Mouse (Mus musculus) embryo, embryonic 11 days (tissue): ENCODE measurements at regions not wholly inside any gene's neighbourhood (a gene's known extent, or its start where the extent isn't known, plus 50 kb on each side); places are given as distances from the start of the nearest gene placed in this dataset.
"Not testable (repeated sequence)": the region's sequence is repeated elsewhere in the genome, so short reads cannot be mapped to it uniquely, and the experiment has no call there.

Source experiments
- DNase-seq: peaks from one replicate; pipeline ENCODE4 v3.0.0-alpha.2; 2015

DNA sequence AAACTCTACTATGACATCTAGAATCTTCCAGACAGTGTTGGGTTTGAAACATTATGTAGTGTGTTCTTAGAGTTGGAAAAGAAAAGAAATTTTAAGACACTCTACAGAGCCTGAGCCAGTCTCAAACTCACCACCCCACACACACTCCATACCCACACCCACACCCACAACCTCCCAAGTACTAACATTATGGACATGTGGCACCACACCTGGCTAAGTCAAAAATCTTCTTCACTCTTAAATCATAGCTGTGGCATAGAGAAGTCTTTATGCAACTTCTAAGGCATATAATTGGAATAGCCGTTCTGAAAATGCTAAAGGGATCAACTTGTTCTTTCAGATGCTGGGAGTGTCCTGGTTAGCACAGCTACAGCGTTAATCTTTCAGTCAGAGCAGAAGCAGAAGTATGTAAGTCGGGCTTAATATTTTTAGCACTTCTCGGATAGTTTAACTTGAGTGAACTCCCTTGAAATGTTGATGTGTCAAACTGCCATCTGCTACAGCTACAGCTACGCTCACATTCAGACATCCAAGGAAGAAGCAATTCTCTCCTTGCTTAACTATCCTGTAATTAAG is 68.6 kb upstream of the Creb1 start:
- DNase-seq = no peak

DNA sequence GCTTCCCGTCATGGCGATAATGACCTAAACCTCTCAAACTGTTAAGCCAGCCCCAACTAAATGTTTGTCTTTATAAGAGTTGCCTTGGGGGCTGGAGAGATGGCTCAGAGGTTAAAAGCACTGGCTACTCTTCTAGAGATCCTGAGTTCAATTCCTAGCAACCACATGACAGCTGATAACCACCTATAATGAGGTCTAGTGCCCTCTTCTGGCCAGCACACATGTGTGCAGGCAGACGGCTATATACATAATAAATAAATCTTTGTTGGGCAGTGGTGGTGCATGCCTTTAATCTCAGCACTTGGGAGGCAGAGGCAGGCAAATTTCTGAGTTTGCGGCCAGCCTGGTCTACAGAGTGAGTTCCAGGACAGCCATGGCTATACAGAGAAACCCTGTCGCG is 70.8 kb upstream of the Creb1 start:
- DNase-seq = not testable (repeated sequence)

DNA sequence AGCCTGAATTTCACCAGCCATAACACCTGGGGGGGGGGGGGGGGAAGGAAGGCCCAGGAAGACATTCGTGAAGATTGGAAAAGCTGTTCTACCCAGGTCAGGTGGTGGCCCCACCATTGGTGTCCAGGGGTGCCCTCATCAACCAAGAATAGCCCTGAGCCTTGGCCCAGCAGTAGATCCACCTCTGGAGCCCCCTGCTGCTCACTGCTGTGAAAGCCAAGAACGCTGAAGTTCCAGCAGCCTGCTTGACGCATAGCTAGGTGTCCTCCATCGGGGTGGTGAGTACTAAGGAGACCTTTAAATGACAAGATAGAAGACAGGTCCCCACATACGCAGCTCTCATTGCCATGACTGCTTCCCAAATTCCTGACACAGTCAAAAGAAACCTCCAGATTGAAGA is 74.6 kb upstream of the Creb1 start:
- DNase-seq = no peak

DNA sequence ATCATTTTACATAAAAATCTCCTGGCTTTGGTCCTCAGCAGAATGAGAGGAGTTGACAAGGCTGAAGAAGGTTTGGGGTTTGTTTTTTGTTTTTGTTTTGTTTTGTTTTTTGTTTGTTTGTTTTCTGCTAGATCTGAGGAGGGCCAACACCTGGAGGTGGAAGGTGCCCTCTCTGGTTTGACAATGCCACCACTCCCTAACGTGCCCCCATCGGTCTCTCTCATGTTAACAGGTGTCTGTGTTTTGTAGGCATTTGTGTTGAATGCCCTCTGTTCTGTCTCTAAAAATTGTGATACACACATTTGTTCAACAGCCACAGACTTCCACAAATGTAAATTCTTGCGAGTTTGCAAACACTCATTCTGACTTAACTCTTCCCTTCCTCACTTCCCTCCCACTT is 83.3 kb upstream of the Creb1 start:
- no peak for DNase-seq

DNA sequence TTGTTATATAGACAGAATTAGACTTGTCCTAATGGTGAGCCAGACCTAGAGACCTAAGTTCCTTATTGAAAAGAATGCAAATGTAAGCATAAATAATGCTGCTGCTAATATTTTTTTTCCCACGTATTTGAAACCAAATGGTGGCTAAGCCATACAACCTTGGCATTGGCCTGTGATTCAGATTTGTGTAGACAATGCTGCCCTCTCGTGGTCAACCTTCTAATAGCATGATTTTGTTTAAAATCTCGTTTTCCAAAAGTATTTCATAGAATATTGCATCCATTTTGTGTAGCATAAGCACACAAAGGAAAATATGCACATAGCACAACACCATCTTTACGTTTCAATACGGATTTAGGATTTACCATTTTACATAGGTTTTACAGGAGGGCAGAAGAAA is 84.4 kb upstream of the Creb1 start:
- peak; percentile 78 for DNase-seq

DNA sequence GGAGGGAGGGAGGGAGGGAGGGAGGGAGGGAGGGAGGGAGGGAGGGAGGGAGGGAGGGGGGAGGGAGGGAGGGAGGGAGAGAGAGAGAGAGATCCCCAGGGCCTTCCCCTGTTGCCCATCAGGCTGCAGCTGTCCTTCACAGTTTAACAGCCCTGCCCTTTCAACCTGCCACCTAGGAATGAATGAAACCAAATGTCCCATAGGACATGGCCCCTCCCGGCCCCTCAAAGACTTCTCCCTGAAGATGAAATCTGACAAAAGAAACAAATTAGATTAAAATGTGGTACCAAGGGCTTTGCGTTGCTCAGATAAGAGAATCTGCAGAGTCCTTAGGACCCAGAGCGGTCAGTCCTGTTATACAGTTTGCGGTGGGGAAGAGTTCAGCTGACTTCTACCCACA is 86.0 kb upstream of the Creb1 start:
- DNase-seq = peak; percentile 39

DNA sequence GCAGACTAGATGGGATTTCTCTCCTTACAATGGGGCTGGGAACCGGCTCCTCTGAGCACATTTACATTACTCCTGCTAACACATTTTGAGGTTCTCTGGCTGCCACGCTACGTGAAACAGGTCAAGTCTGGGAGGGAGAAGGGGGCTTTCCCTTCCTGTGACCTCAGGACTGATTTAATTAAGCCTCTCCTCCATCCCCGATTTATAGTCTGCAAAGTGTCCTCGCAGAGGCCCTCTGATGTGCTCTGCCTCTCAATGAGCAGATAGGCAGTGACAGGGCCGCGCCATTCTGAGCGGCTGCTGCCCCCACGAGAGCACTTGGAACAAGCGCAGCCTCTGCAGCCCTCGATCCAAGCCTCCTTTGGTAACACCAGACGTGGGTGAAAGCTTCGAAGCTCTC is 86.5 kb upstream of the Creb1 start:
- peak; percentile 93 for DNase-seq

DNA sequence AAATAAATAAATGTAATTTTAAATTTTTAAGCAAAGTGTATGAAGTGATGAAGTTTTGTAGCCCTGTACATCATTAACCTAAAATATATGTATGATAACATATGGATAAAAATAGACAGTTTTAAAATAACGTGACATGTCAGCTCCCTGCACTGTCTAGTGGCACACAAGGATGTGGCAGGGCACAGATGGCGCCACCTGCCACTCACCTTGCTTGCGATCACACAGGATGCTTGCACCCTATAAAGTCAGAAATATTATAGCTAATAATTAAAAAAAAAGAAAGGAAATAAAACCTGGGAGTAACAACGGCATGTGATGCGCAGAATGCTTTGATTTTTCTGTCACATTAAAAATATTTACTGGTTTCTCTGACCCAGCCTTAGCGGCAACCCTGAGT is 89.0 kb upstream of the Creb1 start:
- DNase-seq = no peak

DNA sequence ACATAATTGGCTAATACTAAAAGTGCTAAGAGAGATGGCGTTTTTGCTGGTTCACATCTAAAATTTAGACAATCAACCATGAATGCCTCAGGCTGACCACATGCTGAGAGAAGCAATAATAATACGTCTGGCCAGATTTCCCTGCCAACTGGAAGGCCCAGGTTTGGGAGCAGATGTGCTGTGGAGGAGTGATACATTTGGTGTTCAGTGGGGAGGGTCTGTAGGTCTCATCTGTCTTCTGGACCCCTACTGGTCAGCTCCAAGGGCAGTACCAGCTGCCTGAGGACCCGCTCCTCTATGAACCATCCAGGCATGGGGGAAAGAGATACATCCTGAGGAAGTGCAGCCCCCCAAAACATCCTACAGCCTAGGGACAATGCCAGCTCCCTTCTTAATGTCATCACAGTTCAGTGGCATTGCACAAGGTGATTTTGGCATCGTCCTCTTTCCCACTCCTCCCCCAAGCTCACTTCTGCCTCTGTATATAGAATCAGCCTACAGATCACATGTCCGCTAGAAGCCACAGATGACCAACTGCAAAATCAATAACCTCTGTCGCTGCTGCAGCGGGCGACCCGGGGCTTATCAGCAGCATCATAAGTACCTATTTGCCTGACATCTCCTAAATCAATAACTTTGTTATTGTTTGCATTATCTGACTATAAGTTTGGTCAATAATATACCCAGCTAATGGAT is 90.1 kb upstream of the Creb1 start:
- DNase-seq = no peak

DNA sequence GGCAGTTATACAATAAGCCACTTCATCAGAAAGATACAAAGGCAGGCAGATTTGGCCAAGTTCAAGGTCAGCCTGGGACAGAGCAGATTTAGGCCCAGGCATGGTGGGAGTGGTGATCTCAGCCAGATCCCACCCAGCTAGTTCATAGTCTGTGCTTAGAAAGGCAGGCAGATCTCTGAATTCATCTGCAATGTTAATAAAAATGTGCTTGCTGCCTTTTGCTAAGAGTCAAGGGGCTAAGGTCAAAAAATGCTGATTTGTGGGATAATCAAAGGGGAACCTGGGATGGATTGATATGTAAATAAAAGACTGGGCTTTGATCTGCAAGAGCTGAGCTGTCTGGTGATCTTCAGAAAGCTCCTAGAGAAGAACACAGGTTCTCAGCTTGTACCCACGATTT is 109.2 kb upstream of the Creb1 start:
- no peak for DNase-seq

DNA sequence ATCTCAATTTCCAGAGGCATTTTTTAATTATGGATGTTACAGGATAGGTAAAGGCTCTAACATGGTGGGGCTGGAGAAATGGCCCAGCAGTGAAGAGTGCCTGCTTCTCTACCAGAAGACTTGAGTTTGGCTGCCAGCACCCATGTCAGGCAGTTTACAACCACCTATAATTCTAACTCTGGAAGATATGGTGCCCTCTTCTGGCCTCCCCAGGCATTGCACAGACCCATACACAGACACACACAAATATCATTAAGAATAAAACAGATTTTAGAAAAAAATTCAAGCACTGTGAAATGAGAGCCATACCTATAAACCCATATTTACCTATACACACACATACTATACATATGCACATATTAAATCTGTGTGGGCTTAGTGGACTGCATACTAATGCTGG is 113.9 kb upstream of the Creb1 start:
- DNase-seq = no peak

DNA sequence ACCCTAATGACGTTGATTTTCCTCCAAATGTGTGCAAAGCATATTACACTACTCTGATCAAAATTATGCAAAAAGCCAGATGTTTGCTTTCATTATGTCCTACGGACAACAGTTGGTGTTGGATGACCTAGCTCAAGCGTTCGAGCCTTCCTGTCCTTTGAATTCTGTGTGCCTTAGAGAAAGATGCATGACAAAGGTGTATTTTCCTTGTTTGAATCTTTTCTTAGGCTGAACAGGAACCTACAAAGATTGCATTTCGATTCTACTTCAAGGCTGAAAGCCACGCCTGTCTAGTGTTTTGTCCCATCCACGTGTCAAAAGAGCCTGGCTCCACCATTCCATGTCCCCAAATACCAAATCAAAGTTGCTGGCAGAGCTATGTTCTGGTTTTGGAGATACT is 116.5 kb upstream of the Creb1 start:
- no peak for DNase-seq

DNA sequence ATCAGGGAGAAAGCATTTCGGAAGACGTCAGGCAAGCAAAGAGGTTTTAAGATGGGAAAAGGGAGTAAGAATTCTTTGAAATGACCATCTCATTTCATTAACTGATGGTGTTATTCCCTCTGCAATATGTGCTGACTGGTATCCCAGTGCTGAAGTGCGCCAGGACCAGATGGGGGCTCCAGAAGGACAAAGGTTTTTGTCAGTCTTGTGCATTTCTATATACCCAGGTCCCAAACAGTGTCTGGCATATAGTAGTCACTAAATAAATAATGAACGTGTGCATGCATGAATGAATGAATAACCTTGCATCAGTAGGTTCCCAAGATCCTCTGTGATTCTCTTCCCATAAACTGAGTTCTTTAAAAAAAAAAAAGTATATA is 119.3 kb upstream of the Creb1 start:
- no peak for DNase-seq

DNA sequence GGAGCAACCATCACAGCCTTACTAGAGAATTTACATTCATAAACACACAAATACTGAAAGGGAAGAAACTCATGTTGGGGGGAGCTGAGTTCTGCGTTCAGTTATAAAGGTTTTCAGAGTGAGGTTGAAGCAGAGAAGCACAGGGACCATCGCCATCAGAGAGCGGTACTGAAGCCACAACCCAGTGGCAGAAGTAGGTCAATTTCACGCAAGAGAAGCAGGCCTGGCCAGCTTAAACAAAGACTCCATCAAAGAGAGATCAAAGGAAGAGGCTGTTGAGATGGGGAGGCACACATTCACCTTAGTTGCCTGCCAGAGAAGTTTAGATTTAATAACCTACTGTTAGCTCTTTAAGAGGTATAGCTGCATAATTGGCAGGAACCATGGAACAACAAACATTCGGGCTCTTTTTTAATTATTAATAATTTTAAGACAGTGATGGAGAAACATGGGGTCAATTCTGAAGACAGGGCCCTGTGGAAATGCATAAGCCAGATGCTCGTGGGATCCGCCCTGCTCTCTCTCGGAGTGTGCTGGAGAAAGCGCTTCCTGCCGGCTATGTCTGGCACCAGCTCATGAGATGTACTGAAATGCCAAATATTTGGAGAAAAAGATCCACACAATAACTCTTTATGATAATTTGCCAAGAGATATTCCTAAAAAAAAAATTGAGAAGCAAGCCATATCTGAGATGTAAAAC is 119.8 kb upstream of the Creb1 start:
- no peak for DNase-seq

DNA sequence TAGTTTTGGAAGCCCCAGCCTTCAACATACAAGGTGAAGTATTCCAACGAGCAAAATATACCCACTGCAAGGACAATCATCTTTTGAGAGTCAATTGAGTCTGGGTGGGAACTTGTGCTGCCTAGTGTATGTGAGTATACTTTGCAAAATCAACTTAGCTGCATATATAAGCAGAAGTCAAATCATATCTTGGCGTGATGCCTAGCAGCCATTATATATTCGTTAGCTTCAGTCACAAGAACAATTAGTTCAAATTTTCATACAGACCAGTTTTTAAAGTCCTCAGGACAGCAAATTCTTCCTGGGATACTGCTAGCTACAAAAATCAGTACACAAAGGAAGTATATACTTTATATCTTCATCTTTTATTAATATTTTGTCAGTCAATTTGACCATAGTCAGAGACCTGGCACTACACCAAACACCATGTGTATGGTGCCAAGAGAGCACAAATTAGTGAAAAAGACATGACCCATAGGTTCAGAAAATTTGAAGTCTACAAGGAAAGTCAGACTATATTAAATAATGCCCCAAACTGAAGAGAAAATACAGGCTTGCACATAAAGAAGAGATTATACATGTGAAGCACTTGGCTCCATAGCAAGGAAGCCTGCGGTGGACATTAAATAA is 120.5 kb upstream of the Creb1 start:
- no peak for DNase-seq

DNA sequence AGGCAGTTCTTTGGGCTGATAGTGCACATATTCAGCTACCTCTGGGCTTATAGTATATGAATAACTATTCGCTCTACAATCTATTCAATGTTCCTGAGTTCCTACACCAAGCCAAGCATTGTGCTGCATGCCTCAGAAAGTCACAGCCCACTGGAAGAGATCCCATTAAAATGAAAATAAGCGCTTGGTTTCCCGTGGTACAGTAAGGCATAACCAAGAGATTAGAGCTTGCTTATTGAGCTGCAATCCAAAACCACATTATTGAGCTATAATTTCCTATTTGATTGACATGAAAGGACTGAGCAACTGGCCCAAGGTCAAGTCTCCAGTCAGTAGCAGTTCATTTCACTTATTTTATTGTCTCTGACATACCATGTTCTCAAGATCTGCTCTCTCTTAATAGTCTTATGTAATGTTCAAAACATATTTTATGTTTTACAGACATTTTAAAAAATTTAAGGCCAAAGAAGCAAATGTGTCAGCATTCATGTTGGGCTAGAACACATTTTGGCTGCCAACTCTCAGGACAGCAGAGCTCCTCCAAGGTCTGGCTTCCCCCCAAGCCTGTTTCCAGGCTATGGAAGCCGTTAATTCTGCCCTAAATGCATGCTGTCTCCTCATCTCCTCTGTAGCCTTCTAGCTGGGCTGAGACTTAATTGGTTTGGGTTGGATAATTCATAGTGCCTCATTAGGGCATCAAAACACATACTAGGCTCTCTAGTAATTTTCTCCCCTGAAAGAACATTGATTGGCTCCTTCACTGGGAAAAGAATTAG is 123.5 kb upstream of the Creb1 start:
- no peak for DNase-seq

DNA sequence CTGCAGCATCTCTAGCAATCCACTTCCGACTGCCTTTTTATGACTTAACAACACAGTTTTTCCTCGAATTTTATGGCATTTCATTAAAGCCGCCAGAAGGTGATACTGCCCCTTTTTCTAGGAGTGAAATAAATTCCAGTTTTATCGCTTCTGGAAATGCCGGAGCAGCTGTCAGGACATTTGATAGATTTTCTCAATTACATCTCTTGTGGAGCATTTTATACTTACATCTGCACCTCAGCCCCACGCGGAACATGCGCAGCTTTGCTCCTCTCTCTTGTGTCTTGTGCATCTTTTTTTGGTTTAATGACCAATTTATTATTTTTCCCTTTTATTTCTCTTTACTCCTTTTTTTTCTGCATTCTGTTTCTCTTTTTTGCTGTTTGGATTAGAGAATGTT is 140.9 kb upstream of the Creb1 start:
- DNase-seq = no peak

DNA sequence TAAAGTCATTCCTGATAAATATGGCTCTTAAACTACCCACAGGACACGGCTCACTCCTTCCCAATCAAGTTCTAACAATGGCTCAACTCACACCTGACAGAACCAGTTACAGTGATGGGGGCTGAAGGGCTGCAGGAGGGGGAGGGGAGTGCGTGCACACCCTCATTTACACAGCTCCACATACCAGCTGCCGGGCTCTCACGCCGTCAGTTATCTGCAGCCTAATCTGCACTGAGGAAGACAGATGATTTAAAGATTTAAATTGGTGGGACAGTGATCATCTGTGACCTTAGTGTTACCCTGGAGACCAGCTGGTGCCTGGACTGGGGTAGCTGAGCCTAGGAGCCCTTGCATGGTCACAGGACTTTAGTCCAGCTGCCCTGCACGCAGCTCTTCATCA is 151.2 kb upstream of the Creb1 start:
- peak; percentile 60 for DNase-seq

DNA sequence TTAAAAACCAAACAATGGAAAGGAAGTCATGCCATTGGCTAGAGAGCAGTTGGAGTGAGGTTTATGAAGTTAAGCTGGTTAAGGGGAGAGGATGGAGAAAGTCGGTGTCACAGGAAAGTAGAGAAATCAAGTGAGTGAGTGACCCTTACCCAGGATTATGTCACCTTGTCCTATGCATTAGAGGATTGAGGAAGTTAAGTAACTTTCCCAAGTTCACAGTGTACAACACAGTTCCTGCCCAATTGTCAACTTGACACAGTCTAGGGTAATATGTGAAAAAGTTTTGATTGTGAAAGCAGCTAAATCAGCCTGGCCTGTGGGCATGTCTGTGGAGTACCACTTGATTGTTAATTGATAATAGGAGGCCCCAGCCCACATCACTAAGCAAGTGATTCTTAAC is 156.0 kb upstream of the Creb1 start:
- not testable (repeated sequence) for DNase-seq

DNA sequence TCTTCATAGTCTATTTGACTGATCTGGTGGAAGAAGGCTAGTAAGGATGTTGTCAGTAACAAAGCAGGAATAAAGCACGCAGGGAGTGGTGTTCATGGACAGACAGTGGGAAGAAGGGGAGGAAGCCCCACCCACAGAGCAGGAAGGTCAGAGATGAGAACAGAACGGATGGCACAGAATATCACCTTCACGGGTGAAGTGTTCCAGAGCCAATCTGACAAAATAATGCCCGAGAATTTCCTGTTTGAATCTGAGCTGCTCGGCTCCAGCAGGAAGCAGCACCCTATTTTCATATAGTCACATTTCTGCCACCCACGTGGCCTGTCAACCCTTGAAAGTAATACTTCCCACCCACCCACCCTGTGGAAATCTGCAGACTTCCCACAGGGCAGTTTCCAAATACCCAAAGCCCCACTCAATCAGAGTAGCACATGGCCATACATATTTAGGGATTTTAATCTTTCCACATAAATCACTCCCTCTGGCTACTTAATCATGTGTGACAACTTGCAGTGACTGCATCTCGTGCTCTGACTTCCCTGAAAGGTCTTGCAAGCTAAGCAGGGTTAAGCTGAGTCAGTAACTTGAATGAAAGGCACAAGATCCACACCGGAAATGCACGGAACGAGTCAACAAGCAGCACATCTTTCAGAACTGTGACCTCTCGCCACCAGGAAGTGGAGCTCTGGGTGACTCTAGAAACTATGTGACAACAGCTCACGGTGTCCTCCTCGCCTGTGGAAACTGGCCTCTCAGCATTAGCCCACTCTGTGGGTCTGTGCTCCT is 158.0 kb upstream of the Creb1 start:
- DNase-seq = peak; percentile 28

DNA sequence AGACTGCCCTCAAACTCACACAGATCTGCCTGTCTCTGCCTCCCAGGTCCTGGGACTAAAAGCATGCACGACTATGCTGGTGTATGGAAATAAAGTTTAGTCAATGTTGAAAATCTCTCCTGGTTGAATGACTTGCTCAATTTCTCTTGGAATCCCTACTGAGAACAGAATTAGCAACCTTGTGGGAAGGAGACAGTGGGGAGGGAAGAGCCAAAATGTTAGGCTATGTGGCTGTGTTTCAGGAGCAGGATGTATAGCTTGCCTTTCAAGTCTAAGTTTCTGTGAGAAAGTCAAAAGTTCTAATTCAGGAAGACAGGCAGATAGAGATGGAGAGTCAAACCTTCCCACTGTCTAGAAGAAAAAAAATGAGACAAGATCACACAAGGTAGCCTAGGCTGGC is 168.3 kb upstream of the Creb1 start:
- no peak for DNase-seq

DNA sequence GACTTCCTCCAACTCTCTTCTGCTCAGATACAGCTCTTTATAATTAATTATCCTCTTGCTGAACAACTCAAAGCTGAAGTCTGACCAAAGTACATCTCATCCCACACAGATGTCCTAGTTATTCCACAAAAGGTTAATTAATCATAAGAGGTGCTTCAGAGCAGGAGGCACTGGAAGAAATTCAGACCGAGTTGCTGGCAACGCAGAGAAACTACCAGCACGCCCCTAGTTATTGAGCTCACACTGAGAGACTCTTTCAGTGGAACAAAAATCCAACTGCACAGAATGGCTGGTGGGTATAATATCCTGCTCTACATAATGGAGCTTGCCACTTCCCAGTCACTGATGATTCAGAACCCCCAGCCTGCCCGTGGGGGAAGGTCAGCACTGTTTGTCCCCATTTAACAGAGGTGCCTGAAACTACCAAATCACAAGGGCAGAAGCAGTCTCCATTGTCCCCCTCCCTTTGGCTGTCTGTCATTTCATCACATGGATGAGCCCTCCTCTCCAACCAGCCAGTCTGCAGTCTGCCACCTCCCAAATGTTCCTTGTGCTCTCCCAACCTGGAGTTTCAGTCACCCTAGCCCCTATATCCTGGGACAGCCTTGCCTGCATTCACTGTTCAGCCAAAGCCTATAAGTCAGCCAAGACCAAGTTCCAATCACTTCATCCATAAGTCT is 170.3 kb upstream of the Creb1 start:
- DNase-seq = no peak
